Mouse (Mus musculus) spleen, postnatal 4 days (tissue): ENCODE measurements around the gene Crp.

Experiments used
- DNase-seq, 2 experiments: peaks; one replicate each; pipeline ENCODE4 v3.0.0; 2022; ENCODE audit warnings: low spot score in 2 of 2

Gene Crp

DNA sequence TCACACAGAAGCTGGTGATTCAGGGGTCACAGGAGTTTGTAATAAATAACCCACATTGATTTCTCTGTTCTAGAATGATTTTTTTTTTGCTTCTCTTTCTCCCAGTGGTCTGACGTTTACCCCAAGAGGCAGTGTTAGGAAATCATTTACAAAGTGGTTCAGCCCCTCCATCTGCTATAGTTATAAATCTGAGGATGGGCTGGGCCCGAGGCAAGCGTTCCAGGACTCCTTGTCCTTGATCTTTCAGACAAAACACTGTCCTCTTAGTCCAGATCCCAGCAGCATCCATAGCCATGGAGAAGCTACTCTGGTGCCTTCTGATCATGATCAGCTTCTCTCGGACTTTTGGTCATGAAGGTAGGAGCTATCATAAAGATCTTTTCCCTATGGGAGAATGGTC is at the start of gene Crp:
Gene Crp (plus strand): TSS at position 212 of the 400 bp plus-strand sequence.
- no peak for DNase-seq

DNA sequence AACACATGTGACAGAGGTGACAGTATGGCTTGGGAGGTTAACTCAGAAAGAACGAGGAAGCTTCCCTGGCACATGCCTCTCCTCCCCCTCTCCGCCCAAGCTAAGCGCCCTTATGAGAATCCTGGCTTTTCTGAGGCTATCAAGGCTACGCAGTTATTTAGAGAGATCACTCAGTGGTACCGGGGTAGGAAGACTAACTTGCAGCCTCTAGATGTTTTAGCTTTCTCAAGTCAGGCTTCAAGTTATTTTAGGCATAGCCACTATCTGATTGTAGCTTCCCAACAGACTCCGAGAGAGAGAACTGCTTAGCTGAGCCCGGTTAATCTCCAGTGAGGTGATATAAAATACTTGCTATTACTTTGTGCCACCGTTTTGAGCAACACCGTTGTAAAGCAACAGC is 48.5 kb upstream of the Crp start:
- peak in 1 of 2 experiments; percentile 52 for DNase-seq

DNA sequence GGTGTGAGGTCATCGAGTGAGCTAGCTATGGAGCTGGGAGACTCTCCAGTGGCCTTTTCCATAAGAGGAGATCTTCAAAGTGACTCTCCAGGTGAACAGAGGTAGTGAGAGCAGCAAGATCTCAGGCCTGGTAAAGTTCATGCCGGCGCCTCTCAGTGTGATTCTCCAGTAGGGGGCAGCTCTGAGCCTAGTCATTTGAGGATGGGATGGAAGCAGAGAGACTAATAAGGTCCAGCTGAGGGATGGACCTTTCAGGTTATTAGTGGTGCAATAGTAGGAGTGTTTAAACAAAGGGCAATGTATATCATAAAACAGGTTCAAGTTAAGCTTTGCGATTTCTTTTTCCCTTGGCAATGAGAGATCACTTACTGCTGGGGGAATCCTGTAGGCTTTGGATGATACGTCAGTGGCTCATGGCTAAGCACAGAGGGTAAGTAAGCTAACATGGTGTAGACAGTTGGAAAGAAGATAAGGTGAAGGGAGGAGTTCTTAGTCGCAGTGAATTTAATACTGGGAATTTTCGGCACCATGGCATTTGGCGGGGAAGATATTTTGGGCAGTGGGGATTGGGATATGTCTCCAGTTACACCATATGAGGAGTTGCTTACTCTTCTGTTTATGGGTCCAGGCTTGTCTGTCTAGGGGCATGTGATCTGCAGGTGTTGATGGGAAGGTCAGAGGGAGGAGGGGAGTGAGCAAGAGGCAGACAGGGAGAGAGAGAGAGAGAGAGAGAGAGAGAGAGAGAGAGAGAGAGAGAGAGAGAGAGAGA is 47.2 kb upstream of the Crp start:
- DNase-seq = peak in 1 of 2 experiments; percentile 43

DNA sequence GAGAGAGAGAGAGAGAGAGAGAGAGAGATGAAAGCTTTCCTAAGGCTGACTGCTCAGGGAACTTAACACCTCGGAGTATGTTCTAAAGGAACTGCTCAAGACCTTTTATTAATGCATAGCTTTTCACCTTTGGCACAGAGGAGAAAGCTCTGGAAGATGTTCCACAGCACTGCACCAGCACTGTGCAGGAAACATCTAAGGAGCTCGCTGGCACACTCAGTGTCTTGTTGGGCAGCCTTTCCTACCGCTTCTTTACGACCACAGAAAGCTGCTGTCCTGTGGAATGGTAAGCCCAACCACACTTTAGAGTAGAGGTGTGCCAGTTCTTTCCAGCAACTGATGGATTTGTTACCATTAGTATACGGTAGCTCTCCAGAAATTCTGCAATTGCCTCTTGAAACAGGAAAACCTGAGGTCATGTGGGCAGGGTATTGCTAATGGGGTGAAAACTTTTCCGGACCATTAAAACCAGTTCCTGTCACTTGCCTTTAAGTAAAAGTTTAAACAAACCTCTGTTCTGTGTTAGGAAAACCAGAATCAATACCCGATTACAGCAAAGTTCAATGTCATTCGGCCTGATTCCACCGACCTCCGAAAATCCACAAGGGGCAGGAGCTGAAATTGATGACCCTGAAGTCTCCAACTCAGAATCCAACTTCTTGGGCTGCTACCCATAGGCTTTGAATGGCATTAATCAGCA is 46.4 kb upstream of the Crp start:
- no peak for DNase-seq

DNA sequence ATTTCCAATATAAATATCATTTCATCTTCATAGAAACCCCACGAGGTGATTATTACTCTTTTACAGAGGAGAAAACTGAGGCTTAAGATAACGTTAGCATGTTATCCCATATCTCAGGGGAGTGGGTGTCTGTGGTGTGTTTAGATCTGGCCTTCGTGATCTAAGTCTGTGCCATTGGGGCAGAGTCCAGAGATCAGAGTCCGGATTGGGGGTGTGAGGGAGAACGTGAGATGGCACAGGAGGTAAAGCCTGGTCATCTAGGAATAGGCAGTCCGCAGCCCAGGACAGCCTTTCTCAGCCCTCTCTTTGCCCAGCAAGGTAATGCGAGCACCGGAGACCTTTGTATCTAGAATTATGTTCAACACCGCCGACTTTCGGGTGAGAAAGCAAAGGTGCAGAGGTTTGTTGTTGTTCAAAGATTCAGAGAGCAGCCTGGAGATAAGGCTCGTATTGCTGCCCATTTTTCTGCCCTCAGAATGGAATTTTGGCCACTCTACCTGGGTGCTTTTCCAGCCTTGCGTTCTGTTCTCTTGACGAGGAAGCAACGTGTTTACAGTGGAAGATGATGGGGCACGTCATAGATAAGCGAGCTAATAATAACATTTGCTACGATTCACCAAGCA is 45.7 kb upstream of the Crp start:
- no peak for DNase-seq

DNA sequence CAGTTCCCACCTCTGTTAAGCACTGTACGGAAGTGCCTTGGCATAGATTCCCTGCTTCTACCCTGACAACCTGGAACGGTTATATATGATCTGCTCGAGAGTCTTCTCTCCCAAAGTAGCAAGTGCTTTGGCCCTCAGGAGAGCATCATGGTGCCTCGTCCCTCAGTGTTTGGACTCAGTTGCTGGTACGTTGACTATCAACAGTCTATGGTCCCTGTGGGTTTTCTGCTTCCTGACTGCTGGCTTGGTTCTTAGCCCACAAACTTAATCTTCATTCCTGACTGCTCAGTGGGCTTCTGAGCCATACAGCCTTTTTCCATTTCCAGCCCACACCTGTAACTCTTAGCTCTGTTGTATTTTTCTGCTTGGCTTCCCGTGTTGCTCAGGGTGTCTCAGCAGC is 44.0 kb upstream of the Crp start:
- DNase-seq = no peak

DNA sequence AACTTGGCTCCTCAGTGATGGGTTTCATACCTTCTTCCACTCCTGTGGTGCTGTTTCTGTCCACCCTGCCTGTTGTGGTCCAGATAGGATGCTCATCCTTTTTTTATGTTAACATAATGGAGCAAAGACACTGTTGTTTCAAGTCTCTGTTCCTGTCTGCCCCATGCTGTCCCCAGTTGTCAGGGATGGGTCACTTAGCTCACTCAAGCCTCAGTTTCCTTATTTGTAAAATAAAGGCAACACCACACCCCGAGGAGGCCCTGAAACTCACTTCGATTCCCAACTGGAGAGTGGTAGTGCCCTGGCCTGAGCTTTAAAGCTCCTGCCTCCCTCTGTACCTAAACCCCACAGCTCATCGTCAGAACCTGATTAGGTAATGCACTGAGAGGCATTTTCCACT is 40.6 kb upstream of the Crp start:
- DNase-seq = no peak

DNA sequence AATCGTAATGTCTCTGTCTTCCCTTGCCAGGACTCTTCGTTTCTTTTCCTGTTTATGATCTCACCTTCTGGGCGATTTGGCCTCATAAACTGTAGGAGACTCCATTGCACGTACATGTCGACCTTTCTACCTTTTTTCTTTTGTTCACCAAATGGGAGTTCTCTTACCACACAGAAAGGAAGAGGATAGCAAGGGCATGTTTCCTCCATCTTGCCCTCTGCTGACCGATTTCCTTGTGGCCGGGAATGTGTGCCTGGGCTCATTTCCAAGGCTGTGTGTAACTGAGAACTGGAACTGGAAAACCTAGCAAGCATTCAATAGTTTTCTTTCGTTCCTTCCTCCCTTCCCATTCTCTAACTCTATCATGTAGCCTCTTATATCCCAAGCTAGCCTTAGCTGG is 38.2 kb upstream of the Crp start:
- DNase-seq = no peak

DNA sequence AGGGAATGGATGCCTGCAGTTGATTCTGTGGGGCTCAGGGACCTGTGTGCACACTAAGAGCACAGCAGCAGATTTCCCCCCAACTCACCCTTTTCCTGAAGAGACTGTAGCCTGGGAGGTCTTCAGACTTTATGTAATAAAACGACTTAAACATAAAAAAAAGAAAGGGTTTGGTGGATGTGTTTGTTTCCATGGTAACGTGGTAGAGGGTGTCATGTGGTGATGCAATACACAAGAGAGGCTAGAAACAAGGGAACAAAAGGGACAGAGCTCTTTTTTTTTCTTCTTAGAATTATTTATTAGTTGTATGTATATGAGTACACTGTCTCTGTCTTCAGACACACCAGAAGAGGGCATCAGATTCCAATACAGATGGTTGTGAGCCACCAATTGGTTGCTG is 32.4 kb upstream of the Crp start:
- DNase-seq = no peak

DNA sequence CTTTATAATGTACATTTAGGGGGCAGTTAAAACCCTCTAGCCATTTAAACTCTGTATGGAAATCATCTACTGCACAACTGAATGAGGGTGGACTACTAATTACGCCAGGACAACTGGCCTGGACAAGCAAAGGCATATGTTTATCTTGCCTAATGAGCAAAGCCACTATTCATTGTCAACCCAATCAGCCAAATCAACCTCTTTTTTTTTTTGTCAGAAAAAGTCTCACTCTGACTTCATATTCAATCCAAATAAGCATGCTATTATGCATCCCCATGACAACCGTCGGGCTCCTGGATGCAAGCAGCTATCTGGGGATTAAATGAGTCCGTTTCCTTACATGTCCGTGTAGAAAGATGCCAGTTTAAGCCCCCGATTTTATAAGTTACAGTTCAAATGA is 30.3 kb upstream of the Crp start:
- DNase-seq = no peak

DNA sequence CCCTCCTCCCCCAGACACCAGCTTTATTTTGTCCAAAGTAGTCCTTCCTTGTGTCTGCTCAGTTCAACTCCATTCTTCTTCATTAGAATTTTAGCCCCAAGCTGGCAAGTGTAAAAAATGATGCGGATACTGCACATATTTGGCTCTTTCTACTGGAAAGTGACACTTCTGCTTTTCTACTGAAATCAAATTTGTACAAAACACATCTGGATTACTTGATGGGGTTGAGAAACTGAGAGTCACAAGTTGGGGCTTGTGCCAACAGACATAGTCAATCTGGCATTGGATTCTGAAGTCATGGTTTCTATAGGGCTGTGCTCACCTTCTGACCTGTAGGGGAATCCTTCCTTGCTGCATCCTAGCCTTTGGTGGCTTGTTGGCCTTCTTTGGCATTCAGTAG is 27.1 kb upstream of the Crp start:
- no peak for DNase-seq

DNA sequence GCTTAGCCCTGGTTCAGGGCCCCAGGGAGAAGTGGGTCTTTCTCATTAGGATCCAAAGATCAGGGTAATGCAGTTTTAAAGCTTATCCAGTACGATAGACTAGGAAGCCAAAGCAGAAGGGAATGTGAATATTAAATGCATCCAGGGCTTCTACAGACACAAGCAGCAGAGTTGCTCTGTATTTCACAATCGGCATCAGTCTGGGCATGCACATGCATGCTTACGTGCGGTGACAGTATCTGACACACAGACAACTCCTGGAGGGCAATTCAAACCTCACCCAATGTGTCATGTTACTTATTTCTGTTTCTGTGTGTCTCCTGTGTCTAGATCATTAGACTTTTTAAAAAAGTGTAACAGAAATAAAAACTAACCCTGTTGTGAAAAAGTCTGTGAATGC is 17.1 kb upstream of the Crp start:
- DNase-seq = no peak

DNA sequence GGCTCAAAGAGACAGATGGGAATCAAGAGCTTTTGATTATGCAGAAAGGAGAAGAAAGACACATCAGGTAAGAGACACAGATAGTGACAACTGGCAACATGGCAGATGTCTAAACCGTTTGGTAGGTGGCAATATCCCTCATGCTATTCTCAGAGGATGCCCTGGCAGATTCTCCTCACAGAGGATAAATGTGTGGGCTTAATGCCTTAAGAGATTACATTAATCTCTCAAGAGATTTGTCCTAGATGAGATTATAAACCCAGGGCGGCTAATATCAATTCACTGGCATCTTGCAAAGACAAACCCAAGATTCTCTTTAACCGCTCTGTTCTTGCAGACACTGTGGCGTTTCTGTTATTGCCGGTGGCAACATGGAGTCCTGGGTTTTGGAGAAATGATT is 14.3 kb upstream of the Crp start:
- no peak for DNase-seq

DNA sequence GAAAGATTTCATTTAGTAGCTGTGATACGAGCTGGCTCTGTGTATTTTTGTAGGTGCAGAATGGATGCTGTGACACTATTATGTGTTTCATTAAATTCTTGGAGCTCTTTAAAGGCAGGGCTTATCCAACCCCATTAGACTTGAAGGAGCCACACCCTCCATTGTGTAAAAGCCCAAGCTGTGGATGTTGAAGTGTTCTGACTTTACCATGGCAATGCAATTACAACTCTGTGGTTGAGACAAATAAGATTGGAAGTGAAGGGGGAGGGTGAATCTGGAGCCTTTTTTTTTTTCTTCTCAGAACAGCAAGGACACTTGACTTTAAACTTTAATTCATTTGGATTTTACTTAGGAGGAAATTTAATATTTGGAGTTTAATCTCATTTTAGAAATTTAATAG is 13.9 kb upstream of the Crp start:
- no peak for DNase-seq

DNA sequence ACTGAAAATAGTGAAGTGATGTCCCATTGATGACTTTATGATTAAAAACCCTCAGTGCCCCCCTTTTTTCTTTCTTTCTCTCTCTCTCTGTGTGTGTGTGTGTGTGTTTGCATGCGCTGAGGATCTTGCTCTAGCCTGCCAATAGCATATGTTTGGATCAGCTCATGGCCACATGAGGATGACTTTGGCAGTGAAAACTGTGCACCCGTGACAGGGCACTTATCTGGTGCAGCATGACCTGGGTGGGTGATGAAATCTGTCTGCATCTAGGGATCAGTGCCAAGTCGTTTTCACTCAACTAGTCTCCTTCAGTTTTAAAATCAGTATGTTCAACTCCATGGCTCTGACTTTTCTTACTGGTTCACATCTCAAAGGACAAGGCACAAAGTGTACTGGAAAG is 12.7 kb upstream of the Crp start:
- no peak for DNase-seq

DNA sequence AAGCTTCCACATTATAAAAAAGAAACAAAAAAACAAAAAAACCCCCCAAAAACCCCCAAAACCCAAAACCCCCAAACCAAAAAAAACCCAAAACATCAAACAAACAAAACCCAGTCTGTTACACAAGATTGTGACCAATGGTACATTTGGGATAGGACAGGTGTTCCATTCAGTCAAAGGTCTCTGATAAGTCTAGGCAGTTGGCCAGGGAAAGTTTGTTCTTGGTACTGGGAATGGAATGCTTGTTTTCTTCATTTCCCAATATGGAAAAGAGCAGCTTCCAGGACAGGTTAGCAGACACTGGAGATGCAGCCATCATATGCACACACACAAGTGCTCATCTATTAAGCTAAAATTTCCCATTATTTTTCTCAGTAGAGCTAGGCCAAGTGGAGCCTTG is 433 bp upstream of the Crp start:
- DNase-seq = no peak

DNA sequence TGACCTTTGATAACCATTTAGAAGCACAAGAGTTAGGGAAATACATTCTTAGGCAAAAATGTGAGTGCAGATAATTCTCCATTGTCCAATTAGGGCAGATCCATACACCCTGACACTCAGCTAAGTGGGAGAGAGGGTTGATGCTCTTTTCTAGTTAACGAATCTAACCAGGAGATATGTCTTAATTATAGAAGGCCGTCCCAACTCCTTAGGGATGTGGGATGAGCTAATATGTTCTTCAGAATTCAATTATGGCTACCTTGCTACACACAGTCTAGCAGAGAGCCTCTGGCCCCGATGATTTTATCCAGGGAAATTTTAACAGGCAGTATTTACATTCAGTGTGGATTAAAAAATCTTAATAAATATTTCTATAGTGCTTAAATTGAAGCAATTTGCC is 3.0 kb downstream of the Crp start:
- DNase-seq = no peak

DNA sequence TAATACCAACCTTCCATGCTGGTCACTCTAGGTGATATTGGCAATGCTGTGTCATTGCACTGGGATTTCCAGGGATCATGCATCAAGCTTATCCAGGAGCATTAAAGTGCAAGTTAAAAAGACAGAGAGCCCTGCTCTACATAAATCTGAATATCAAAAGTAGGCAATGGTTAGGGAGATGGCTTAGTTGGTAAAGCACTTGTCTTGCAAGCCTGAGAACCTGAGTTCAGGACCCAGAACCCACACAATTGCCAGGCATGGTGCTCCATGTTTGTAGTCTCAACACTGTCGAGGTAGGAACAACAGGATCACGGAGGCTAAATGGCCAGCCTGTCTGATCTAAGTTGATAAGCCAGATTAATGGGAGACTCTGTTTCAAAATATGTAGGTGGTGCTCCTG is 3.5 kb downstream of the Crp start:
- no peak for DNase-seq

DNA sequence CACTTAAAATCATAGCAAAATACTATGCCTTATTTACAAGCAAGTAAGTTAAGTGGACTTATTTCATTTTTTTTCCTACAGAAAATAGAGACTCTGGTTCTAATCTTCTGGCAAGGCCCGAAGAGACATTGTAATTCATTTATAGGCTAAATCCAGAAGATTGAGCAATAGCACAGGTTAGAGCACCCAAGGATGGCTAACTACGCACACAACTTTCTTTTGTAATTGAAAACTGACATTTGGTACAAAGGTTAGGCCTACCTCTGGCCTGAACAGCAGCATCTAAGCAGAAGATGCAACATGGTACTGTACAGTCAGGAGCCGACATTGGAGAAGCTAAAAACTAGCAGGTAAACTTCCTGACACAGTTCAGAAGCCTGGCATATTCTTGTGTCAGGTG is 4.0 kb downstream of the Crp start:
- no peak for DNase-seq

DNA sequence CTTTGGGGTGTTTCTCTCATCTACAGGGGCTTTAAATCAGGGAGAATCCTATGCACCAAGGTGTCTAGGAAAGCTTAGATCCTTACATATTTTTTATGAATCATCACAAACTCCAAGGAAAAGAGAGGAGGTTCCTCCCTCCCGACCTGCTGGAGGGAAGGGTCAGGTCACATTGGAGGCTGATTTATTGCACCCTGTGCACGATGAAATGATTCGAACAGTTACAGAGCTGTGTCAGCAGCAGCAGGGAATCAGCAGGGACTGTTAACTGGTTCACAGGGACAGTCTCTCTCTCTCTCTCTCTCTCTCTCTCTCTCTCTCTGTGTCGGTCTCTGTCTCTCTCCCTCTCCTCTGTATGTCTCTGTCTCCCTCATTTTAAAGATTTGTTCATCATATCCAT is 6.9 kb downstream of the Crp start:
- no peak for DNase-seq

DNA sequence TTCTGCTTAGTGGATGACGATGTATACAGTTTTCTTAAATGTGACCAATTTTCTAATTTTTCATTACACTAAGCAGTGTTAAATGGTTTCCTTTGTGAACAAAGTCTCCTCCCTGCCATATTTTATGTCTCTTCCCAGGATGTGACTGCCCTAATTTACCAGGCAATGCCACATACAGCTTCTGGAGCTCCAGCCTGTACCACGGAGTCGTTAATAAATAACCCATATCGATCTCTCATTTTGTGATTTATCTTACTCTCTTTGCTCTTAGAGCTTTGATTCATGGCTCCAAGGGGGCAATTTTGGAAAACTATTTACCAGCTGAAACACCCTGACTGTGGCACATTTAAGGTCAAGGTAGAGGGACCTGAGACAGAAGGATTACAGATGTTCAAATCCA is 8.4 kb downstream of the Crp start:
- no peak for DNase-seq

DNA sequence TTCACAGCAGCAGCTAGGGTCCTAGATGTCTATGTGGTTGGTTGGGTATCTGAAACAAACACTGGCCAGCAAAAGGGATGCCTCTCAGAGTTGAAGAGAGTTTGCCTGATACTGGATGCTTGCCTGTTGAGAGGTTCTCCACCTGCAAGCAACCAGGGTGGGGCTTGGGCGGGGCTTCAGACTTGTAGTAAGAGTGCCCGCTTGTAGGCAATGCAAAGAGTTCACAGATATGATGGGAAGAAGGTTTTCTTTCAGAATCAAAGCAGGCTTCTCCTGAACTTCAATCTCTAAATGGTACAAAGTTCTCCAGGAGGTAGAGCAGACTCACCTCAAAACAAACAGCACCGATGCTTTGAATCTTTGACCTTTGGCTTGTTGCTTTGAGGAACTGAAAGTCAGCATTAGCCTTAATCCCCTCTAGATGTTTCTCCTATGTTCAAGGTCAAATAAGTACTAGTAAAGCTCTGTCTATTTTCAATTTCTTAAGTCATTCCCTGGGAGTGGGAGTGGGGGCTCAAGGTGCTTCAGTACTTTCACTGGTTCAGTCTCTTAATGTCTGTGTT is 12.0 kb downstream of the Crp start:
- DNase-seq = no peak

DNA sequence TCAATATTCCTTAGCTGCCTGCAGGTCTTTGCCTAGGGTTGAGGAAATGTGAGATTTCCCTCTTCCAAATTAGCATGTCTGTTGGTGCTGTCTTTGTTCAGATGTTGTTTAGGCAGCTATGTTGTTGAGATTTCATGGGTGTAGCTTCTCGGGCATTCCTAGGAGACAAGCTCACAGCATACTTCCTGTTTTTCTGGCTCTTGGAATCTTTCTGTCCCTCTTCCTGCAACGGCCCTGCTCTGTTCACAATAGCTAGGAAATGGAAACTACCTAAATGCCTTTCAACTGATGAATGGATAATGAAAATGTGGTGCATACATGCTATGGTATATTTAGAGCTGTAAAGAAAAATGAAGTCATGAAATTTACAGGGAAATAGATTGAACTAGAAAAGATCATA is 13.5 kb downstream of the Crp start:
- no peak for DNase-seq
